Mouse (Mus musculus) adrenal gland, adult 2 months (tissue): ENCODE data around the gene Ptprg. TPM values are rescaled to one million over a fixed set of nuclear protein-coding genes. Genes with fewer than 3 reads are reported as not detected.

Source experiments
- DNase-seq: peaks from one replicate; pipeline ENCODE4 v3.0.0; 2021
- polyA plus RNA-seq: library from polyadenylated mRNA; depleted of rRNA; stranded (reverse); fragments of >200 nt; gene quantifications from 2 replicates; pipeline ENCODE4 v1.2.3, GENCODE M21; 2012
- total RNA-seq, 2 experiments: library from RNA; stranded (reverse); gene quantifications; 2 replicates each; pipeline ENCODE4 v1.2.3; 2021

Gene Ptprg
- total and polyA plus RNA-seq, 3 experiments, result 92.6 to 130 (median 116) TPM

DNA sequence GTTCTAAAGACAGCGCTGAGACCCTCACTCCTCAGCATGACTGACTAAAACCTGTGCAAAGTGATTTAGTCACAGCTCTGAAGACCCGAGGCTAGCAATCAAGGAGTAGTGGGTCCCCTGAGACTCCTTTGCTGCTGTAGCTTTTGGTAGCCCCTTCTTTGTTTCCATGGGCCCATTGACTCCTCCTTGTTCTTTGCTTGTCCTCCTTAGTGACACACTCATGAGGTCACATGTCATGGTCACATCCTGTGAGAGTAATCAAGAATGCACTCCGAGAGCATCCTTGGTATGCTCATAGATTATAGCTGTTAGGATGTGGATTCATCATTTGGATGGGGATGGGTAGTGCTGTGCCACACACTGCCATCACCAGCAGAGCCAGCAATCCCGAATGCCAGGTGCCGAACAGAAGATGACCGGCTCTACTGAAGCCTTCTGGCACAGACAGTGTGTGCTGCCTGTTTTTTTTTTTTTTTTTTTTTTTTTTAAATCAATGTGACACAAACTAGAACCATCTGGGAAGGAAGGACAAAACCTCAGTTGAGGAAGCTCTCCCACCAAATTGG, 64.9 kb downstream of the Ptprg start:
- DNase-seq, result peak; percentile 38

- DNase-seq, result no peak
These were observed 66.3 kb downstream of the Ptprg start for GRCm38 (mm10) chr14:11619606-11620005.

GRCm38 (mm10) chr14:11620314-11620713, 67.0 kb downstream of the Ptprg start:
- no peak for DNase-seq

DNA sequence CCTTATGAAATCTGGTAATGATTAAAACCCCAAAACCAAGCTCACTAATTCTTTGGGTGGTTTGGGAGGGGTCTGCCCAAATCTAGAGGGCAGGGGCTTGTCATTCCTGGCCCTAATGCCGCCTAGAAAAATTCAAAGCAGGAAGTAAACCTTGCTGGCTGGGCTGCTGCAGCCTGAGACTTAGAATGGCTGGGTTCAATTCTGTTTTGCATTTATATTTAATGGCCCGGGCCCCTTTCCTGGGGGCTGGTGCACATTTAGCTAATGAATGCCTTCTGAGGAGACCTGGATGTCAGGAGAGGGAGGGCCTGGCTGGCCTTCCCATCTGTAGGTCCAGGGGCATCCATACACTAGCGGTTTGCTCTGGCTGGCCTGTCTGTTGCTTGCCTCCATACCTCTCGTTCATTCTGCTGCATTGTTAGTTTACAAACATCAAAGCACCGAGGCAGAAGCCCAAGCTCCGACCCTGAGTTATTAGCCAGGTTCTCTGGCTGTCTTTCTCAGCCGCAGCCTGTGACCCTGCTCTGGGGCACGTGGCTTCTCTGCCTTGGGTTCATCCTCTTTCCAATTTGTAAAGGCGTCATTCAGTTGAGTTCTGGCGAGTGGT, 67.7 kb downstream of the Ptprg start:
- DNase-seq, result no peak

- no peak for DNase-seq
These were observed 70.2 kb downstream of the Ptprg start for GRCm38 (mm10) chr14:11623576-11623975.

DNA sequence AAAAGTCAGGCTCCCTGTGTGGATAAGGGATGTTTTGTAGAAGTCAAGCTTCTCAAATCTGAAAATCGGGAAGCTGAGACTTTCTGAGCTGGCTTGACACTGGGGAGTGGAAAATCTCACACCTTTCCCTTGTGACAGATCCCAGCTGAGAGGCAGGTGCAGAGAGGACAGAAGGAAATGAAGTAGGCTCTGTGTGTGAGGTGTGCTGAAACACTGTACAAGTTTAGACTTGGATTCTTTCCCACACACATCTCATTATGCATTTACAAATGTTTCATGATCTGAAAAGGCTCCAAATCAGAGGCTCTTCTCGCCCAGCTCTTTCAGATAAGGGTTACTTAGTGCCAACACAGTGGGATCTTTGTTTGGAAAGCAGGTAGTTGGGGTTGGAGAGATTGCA, 77.4 kb downstream of the Ptprg start:
- no peak for DNase-seq

GRCm38 (mm10) chr14:11631505-11631904, 78.2 kb downstream of the Ptprg start:
- no peak for DNase-seq

GRCm38 (mm10) chr14:11637673-11638072, 84.3 kb downstream of the Ptprg start:
- no peak for DNase-seq

DNA sequence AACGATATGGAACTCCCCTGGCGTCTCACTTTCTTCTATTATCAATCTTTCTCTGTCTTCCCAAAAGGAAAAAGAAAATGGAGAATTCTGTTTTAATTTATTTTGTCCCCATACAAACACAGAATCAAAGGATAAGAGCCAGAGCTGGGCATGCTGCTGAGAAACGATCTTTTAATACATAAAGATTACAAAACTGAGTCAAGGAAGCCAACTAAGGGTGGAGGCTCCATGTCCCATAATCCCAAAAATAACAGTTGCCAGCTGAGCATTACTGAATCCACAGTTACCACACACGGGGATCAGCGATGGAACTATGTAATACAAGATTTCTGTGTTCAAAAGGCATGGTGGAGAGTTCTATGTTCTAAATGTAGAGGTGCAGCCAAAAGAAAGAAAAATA, 86.0 kb downstream of the Ptprg start:
- DNase-seq, result no peak

GRCm38 (mm10) chr14:11640372-11640771, 87.0 kb downstream of the Ptprg start:
- DNase-seq, result no peak

GRCm38 (mm10) chr14:11640996-11641395, 87.7 kb downstream of the Ptprg start:
- DNase-seq, result peak; percentile 72

DNA sequence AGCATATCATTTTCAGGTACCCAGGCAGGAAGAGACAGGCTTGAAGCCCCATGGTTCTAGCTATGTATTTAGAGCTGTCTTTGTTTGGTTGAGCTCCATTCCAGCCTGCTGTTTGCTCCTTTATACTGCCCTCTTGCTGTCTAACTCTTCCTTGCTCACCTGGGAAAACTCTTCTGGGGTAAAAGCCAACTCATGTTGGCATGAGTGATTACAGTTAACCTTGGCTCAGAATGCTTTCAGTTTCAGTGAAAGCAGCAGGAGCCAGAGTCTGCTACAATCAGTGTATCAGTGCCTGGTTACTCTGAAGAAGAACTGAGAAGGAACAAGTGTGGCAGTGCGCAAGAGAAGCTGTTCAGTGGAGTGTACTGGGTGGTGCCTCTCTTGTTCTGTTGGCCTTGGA, 89.6 kb downstream of the Ptprg start:
- DNase-seq, result peak; percentile 71

- no peak for DNase-seq
These were observed 104.0 kb downstream of the Ptprg start for GRCm38 (mm10) chr14:11657374-11657773.

DNA sequence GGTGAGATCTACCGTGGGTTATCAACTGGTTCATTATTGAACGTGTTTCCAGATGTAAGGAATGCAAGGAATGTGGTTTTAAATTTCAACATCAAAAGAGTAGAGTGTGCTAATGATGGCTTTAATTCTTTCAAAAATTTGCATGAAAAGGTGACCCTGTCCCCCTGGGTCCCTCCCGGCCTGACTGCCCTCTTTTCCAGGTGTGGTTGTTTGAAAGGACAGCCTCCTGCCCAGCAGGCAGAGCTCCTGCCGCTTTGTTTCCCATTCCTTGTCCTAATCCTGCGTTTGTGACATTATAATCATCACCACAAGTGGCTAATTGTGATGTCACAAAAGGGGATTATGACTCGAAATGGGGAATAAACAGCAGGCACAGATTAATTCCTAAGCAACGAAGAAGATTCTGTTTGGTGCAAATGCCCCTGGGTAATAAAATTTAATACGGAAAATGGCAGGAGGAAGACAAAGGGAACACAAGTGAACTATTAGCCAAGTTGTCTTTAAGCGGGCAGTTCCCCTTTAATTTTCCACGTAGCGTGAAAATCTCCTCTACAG, 110.4 kb downstream of the Ptprg start:
- no peak for DNase-seq

GRCm38 (mm10) chr14:11664302-11664701, 111.0 kb downstream of the Ptprg start:
- DNase-seq, result no peak

DNA sequence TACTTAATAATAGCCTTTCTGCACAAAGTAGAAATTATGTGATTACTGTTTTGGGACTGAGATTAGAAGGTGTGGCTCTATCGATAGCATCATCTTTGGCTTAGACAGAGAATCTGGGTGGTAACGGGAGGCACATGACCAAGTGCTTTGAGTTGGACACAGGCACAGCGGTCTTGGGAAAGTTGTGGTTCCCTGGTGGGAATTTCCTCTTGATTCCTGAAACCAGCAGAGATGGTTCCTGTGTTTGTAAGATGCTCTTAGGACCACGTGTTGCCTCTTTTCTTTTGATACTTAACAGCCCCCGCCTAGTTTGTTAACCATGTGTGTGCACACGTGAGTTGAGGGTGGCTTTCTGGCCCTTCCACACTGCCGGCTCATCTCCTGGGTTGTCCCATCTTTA, 111.7 kb downstream of the Ptprg start:
- DNase-seq, result no peak

DNA sequence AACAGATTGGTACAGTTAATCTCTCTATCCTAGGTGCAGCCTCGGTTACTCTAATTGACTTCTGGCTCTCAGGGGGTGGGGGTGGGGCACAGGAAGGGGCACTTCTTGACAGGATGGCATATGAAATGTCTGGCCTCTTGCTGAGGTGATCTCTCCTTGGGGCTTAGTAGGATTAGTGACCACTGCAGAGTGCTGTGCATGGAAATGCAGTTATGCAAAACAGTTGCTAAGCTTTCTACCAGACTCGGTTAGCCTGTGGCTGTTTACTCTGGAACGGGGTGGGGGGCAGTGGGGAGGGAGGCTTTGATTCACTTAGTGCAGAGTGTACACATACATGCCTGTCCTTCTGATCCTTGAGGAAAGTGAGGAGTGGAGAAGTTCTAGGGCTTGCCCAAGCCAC, 114.4 kb downstream of the Ptprg start:
- DNase-seq, result no peak

GRCm38 (mm10) chr14:11670847-11671246, 117.5 kb downstream of the Ptprg start:
- no peak for DNase-seq

GRCm38 (mm10) chr14:11672981-11673547, 119.7 kb downstream of the Ptprg start:
- DNase-seq, result no peak

GRCm38 (mm10) chr14:11678201-11678600, 124.9 kb downstream of the Ptprg start:
- no peak for DNase-seq

GRCm38 (mm10) chr14:11679741-11680140, 126.4 kb downstream of the Ptprg start:
- DNase-seq, result no peak

- DNase-seq, result no peak
These were observed 127.3 kb downstream of the Ptprg start for GRCm38 (mm10) chr14:11680621-11681020.

DNA sequence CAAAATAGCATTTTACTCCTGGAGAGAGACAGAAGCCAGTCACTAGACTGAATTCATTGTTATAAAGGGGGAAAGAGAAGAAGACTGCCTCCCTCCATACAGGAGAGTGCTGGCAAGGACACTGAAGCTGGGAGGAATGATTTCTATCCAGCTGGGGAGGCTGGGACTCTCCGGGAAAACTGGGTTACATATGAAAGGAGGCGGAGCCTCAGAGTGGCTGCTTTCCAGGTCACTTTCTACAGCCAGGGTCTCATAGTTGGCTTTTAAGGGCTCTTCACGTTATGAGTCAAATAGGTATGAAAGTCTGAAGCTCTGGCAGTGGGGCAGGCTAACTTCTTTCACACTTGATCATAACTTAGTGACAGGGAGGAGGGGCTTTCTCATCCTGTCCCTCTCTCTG, 129.1 kb downstream of the Ptprg start:
- DNase-seq, result peak; percentile 14
